12 mouse cellular contexts compared by ENCODE assay signal in genomic region chr14:115179925-115180324, GRCm38 (mm10).
"Had no signal": no experiment of that assay in that cellular context is flagged by ENCODE, and none has a peak within 500 bp of the region (broad histone marks: within the 10 kb centered on the region; RNA-seq: fewer than 3 reads in every experiment).

No protein-coding gene starts in this region.

- H3K27me3 ChIP-seq: midbrain, embryonic 13.5 days; midbrain, embryonic 15.5 days; neural tube, embryonic 13.5 days had no signal

- ATAC-seq: midbrain, embryonic 13.5 days; midbrain, embryonic 15.5 days had no signal

- H3K4me2 ChIP-seq: lung, embryonic 14.5 days; midbrain, embryonic 13.5 days; midbrain, embryonic 15.5 days; neural tube, embryonic 13.5 days had no signal

- H3K4me3 ChIP-seq: midbrain, embryonic 13.5 days; midbrain, embryonic 15.5 days; neural tube, embryonic 13.5 days had no signal

- H3K27ac ChIP-seq: liver, embryonic 14.5 days; midbrain, embryonic 13.5 days; midbrain, embryonic 15.5 days; neural tube, embryonic 13.5 days had no signal

- H3K9me3 ChIP-seq: midbrain, embryonic 13.5 days; midbrain, embryonic 15.5 days; neural tube, embryonic 13.5 days had no signal

- H3K36me3 ChIP-seq: midbrain, embryonic 13.5 days; midbrain, embryonic 15.5 days; neural tube, embryonic 13.5 days had no signal

- DNase-seq: lung, adult 18-20 months; lung, embryonic 14.5 days; lung, postnatal 10 days; lung, postnatal 4 days; right cerebral cortex, postnatal 14 days; thymus, adult 18-20 months; thymus, postnatal 14 days; thymus, postnatal 36 days had no signal

- H3K4me1 ChIP-seq: midbrain, embryonic 15.5 days; neural tube, embryonic 13.5 days had no signal

- H3K9ac ChIP-seq: liver, embryonic 14.5 days; lung, embryonic 14.5 days; midbrain, embryonic 13.5 days; midbrain, embryonic 15.5 days; neural tube, embryonic 13.5 days had no signal
